Comparison of ENCODE assay signal across 14 mouse cellular contexts in the genomic region with DNA sequence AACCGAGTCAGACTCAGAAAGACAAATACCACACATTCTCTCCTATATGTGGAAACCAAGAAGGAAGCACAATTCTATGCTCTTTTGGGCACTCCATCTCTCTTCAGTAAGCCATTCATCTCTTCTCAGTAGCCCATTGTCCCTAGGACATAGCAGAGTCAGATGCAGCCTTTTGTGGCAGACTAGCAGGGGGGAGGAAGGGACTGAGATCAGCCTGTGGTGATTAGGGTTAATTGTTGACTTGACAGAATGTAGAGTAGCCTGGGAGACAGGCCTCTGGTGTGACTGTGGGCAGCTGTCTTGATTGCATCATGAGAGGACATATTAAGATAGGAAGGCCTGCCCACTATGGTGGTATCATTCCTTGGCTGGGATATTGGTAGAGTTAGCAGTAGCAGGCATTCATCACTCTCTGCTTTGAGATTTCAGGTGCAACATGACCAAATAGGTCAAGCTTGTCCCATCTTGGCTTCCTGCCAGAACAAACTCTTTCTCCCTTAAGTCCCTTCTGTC.
"Had no signal": no experiment of that assay in that cellular context is flagged by ENCODE, and none has a peak within 500 bp of the region (broad histone marks: within the 10 kb centered on the region; RNA-seq: fewer than 3 reads in every experiment).

No protein-coding gene starts in this region.

- ATAC-seq: lung, postnatal 0 days had no signal

- H3K36me3 ChIP-seq: limb, embryonic 12.5 days; liver, embryonic 15.5 days; midbrain, embryonic 10.5 days; neural tube, embryonic 12.5 days had no signal

- H3K4me3 ChIP-seq: limb, embryonic 12.5 days; liver, embryonic 15.5 days; midbrain, embryonic 10.5 days; neural tube, embryonic 12.5 days had no signal

- H3K9me3 ChIP-seq: limb, embryonic 12.5 days; liver, embryonic 15.5 days; midbrain, embryonic 10.5 days; neural tube, embryonic 12.5 days had no signal

- DNase-seq: kidney, adult 8-10 months; kidney, postnatal 25 days; lung, adult 2 months; lung, postnatal 4 days; midbrain, embryonic 14.5 days; right cerebral cortex, adult 18-20 months; right cerebral cortex, postnatal 25 days; thymus, postnatal 36 days had no signal

- H3K27ac ChIP-seq: limb, embryonic 12.5 days; liver, embryonic 15.5 days; midbrain, embryonic 10.5 days; neural tube, embryonic 12.5 days had no signal

- H3K27me3 ChIP-seq: limb, embryonic 12.5 days; liver, embryonic 15.5 days; neural tube, embryonic 12.5 days had no signal

- H3K4me2 ChIP-seq: limb, embryonic 12.5 days; liver, embryonic 11.5 days; liver, embryonic 15.5 days; neural tube, embryonic 12.5 days had no signal

- H3K4me1 ChIP-seq: limb, embryonic 12.5 days; liver, embryonic 15.5 days; neural tube, embryonic 12.5 days had no signal

- H3K9ac ChIP-seq: limb, embryonic 12.5 days; liver, embryonic 15.5 days; neural tube, embryonic 12.5 days had no signal
